Mouse (Mus musculus): ENCODE measurements around the gene Fbxl21. TPM values are rescaled to one million over a fixed set of nuclear protein-coding genes. Genes with fewer than 3 reads are reported as not detected.

Gene Fbxl21
- polyA plus RNA-seq, 1 experiment from 2014 or later, result 1.2 TPM

- Histone ChIP-seq H3K4me2 (ENCODE audit: low read depth, low read length) (no peak overlapping the region), H3K27ac (ENCODE audit: low read length) (peak overlapping the region; percentile 87), H3K4me1 (replicated peaks; ENCODE audit: control insufficient read depth, insufficient read depth, low read length) (peaks cover 17% of the 10 kb centered on the region), H3K9me3 (ENCODE audit: control insufficient read depth, low read length) (no peaks in the 10 kb centered on the region), H3K9ac (ENCODE audit: low read length) (no peak overlapping the region), H3K36me3 (ENCODE audit: control insufficient read depth, insufficient read depth, low read length) (no peaks in the 10 kb centered on the region), H3K27me3 (ENCODE audit: control insufficient read depth, insufficient read depth, low read depth, low read length) (no peaks in the 10 kb centered on the region), H3K4me3 (ENCODE audit: low read length) (no peak overlapping the region)
- ATAC-seq (ENCODE audit: low read depth), result peak; percentile 16; the same call in 1 of the 2 replicates
- WGBS, result 6% methylated on average over 3 of the region's 3 CpGs
These were observed 59.2 kb downstream of the Fbxl21 start for GRCm38 (mm10) chr13:56581512-56581911.

- Histone ChIP-seq H3K27me3 (ENCODE audit: control insufficient read depth, insufficient read depth, low read depth, low read length) (no peaks in the 10 kb centered on the region), H3K27ac (ENCODE audit: low read length) (peak overlapping the region; percentile 75), H3K4me2 (ENCODE audit: low read depth, low read length) (peak overlapping the region; percentile 22), H3K9me3 (ENCODE audit: control insufficient read depth, low read length) (no peaks in the 10 kb centered on the region), H3K4me3 (ENCODE audit: low read length) (no peak overlapping the region), H3K36me3 (ENCODE audit: control insufficient read depth, insufficient read depth, low read length) (no peaks in the 10 kb centered on the region), H3K4me1 (replicated peaks; ENCODE audit: control insufficient read depth, insufficient read depth, low read length) (peaks cover 17% of the 10 kb centered on the region), H3K9ac (ENCODE audit: low read length) (no peak overlapping the region; the same call in 1 of the 2 replicates)
- WGBS, result 2% methylated on average over 6 of the region's 6 CpGs
- ATAC-seq (ENCODE audit: low read depth), result peak; percentile 96
These were observed 59.7 kb downstream of the Fbxl21 start for GRCm38 (mm10) chr13:56581961-56582434.

GRCm38 (mm10) chr13:56582720-56583119 lies 60.4 kb downstream of the Fbxl21 start:
- H3K4me3 ChIP-seq (ENCODE audit: low read length), result no peak overlapping the region
- peaks cover 17% of the 10 kb centered on the region for H3K4me1 ChIP-seq (replicated peaks; ENCODE audit: control insufficient read depth, insufficient read depth, low read length)
- ATAC-seq (ENCODE audit: low read depth), result peak; percentile 17; the same call in 1 of the 2 replicates
- no peak overlapping the region for H3K9ac ChIP-seq (ENCODE audit: low read length)
- peak overlapping the region; percentile 21; the same call in 1 of the 2 replicates for H3K27ac ChIP-seq (ENCODE audit: low read length)
- no peaks in the 10 kb centered on the region for H3K36me3 ChIP-seq (ENCODE audit: control insufficient read depth, insufficient read depth, low read length)
- 34% methylated on average over 3 of the region's 3 CpGs for WGBS
- no peaks in the 10 kb centered on the region for H3K27me3 ChIP-seq (ENCODE audit: control insufficient read depth, insufficient read depth, low read depth, low read length)
- H3K4me2 ChIP-seq (ENCODE audit: low read depth, low read length), result no peak overlapping the region
- no peaks in the 10 kb centered on the region for H3K9me3 ChIP-seq (ENCODE audit: control insufficient read depth, low read length)

DNA sequence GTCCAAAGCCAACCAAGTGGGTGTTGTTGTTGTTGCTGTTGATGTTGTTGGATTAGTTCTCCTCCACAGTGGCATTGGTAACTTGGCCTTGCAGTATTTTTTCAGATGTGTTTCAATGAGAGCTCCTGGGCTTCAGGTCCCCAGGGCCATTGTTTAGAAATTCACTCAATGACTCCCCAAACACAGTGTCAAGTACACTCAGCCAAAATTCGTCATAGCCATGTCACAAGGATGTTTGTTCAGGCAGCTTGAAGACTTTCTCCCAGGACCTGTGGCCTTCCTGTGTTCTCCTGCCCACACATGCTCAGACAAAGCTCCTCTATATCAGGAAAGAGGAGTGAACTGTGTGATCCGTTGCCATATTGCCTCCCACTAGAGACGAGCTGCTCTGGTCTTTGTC lies 63.8 kb downstream of the Fbxl21 start:
- Histone ChIP-seq H3K4me1 (replicated peaks; ENCODE audit: control insufficient read depth, insufficient read depth, low read length) (peaks cover 27% of the 10 kb centered on the region), H3K9me3 (ENCODE audit: control insufficient read depth, low read length) (no peaks in the 10 kb centered on the region), H3K4me3 (ENCODE audit: low read length) (no peak overlapping the region), H3K4me2 (ENCODE audit: low read depth, low read length) (no peak overlapping the region), H3K36me3 (ENCODE audit: control insufficient read depth, insufficient read depth, low read length) (no peaks in the 10 kb centered on the region), H3K27me3 (ENCODE audit: control insufficient read depth, insufficient read depth, low read depth, low read length) (no peaks in the 10 kb centered on the region), H3K9ac (ENCODE audit: low read length) (no peak overlapping the region), H3K27ac (ENCODE audit: low read length) (no peak overlapping the region)
- WGBS, result 46% methylated on average over 3 of the region's 3 CpGs
- no peak for ATAC-seq (ENCODE audit: low read depth)

Other genes starting within 250 kb of the Fbxl21 start
- 10.3 and 13.4 TPM in 2 replicates for gene Cxcl14, start 225.9 kb upstream of the Fbxl21 start, polyA plus RNA-seq (2015; fragmentation: Nextera tagmentation; extraction: Ambion mirVana)
- not detected in 2 replicates for gene Gm3045, start 95.9 kb upstream of the Fbxl21 start, polyA plus RNA-seq (2015; fragmentation: Nextera tagmentation; extraction: Ambion mirVana)
- 0.08 and 0.11 TPM in 2 replicates for gene Slc25a48, start 84.1 kb upstream of the Fbxl21 start, polyA plus RNA-seq (2015; fragmentation: Nextera tagmentation; extraction: Ambion mirVana)
- gene Il9, start 40.2 kb upstream of the Fbxl21 start, polyA plus RNA-seq (2015; fragmentation: Nextera tagmentation; extraction: Ambion mirVana), result not detected in 2 replicates
- 0.70 TPM in 1 of 2 replicates, not detected in the other for gene Lect2, start 26.0 kb downstream of the Fbxl21 start, polyA plus RNA-seq (2015; fragmentation: Nextera tagmentation; extraction: Ambion mirVana)
- 175 and 183 TPM in 2 replicates for gene Tgfbi, start 87.1 kb downstream of the Fbxl21 start, polyA plus RNA-seq (2015; fragmentation: Nextera tagmentation; extraction: Ambion mirVana)
- gene Smad5, start 180.5 kb downstream of the Fbxl21 start, polyA plus RNA-seq (2015; fragmentation: Nextera tagmentation; extraction: Ambion mirVana), result 33.5 and 34.8 TPM in 2 replicates
- 2.2 and 2.4 TPM in 2 replicates for gene Gm45623, start 231.4 kb downstream of the Fbxl21 start, polyA plus RNA-seq (2015; fragmentation: Nextera tagmentation; extraction: Ambion mirVana)

All from lung, embryonic 16.5 days (tissue).